Mouse (Mus musculus) thymus, adult 2 months (tissue): Measurements from ENCODE around the gene Stx8. TPM values are rescaled to one million over a fixed set of nuclear protein-coding genes. Genes with fewer than 3 reads are reported as not detected.

Source experiments
- DNase-seq: peaks from one replicate; pipeline ENCODE4 v3.0.0; 2021
- H3K27ac ChIP-seq: fragments of 200-500 bp; 2 replicates; pipeline ENCODE4 v1.5.1; 2012; ENCODE audit warnings: low read length, control low read depth; ENCODE audit not compliant: control insufficient read depth, insufficient read depth
- H3K27me3 ChIP-seq: fragments of 200-500 bp; 2 replicates; pipeline ENCODE4 v1.6.1; 2012; ENCODE audit warnings: mild to moderate bottlenecking, low read length, moderate library complexity, mixed read lengths; ENCODE audit not compliant: control insufficient read depth, insufficient read depth
- H3K36me3 ChIP-seq: fragments of 200-500 bp; 2 replicates; pipeline ENCODE4 v1.6.1; 2012; ENCODE audit warnings: mild to moderate bottlenecking, low read length, moderate library complexity; ENCODE audit not compliant: control insufficient read depth, insufficient read depth
- H3K4me1 ChIP-seq: fragments of 200-500 bp; replicated peaks from 2 replicates; pipeline ENCODE4 v1.6.1; 2012; ENCODE audit warnings: low read length; ENCODE audit not compliant: control insufficient read depth, insufficient read depth
- H3K4me3 ChIP-seq: fragments of 200-500 bp; 2 replicates; pipeline ENCODE4 v1.5.1; 2012; ENCODE audit warnings: mild to moderate bottlenecking, low read length, control low read depth, moderate library complexity; ENCODE audit not compliant: control insufficient read depth, insufficient read depth
- CTCF ChIP-seq: fragments of 200-500 bp; IDR thresholded peaks from 2 replicates; pipeline ENCODE4 v1.5.1; 2012; ENCODE audit warnings: mild to moderate bottlenecking, control low read depth, low read length, moderate library complexity, borderline replicate concordance; ENCODE audit not compliant: control insufficient read depth, poor library complexity, insufficient read depth; ENCODE audit errors: extremely low read depth
- POLR2A ChIP-seq: fragments of 200-500 bp; IDR thresholded peaks from 2 replicates; pipeline ENCODE4 v1.6.1; 2012; ENCODE audit warnings: mild to moderate bottlenecking, low read length, control low read depth, moderate library complexity; ENCODE audit not compliant: control insufficient read depth, poor library complexity, insufficient read depth; ENCODE audit errors: extremely low read depth
- WGBS: fragments of 180-500 bp; shearing (Covaris S2); methylation state at CpG from one replicate; pipeline ENCODE4 v1.1.7; 2018; 5-methylcytosine and 5-hydroxymethylcytosine counted together
- polyA plus RNA-seq: library from polyadenylated mRNA; depleted of rRNA; stranded (reverse); fragments of >200 nt; gene quantifications from 2 replicates; pipeline ENCODE4 v1.2.3, GENCODE M21; 2012

Stx8 gene
- polyA plus RNA-seq, 1 experiment: 8.2 TPM

GRCm38 (mm10) chr11:68172648-68173045 lies 206.7 kb downstream of the Stx8 start:
- 91% methylated on average over 4 of the region's 4 CpGs for WGBS
- H3K27ac ChIP-seq: peak overlapping the region; percentile 27; the same call in 1 of the 2 replicates
- no peaks in the 10 kb centered on the region for H3K27me3 ChIP-seq
- DNase-seq: no peak
- no peaks in the 10 kb centered on the region for H3K36me3 ChIP-seq
- H3K4me1 ChIP-seq: peaks cover 31% of the 10 kb centered on the region
- TF ChIP-seq CTCF: no peak
- no peak for TF ChIP-seq POLR2A
- no peak overlapping the region for H3K4me3 ChIP-seq

DNA sequence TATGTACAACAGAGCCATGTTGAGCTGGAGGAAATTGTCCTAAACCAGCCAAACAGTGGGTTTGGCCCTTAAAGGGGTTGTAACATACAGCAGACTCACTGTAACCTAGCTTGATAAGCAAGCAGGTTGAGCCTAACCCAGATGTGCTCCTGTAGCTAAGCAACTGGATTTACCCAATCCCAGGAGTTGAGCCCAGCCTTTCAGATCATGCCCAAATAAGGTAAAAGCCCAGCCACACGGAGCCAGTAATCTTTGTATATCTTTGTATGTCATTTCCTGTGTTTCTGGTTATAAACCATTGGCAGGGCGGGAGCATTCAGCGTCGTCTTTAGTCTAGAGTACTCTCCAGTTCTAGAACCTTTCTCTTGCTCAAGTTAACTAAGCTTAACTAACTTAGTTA lies 210.6 kb downstream of the Stx8 start:
- no peaks in the 10 kb centered on the region for H3K36me3 ChIP-seq
- 56% methylated on average over 4 of the region's 4 CpGs for WGBS
- H3K27ac ChIP-seq: no peak overlapping the region
- no peak overlapping the region for H3K4me3 ChIP-seq
- H3K27me3 ChIP-seq: no peaks in the 10 kb centered on the region
- peaks cover 24% of the 10 kb centered on the region for H3K4me1 ChIP-seq
- no peak for DNase-seq
- TF ChIP-seq CTCF (no peak), POLR2A (no peak)

DNA sequence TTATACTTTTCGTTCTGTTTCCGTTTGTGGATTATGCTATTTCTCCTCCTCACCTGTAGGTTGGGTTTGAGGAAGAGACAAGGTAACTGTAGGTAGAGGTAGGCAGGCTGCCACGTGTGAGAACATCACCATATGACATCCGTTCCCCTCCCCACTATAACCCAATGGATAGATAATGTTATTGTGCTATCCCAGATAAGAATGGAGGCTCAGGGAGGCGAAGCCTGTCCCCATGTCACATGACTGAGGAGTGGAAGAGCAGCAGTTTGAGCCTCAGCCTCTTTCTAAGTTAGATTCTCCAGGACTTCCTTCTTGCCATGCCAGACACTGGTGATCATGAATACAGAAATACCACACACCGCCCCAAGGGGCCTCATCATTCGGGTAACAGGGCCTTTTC lies 211.4 kb downstream of the Stx8 start:
- 89% methylated on average over 7 of the region's 7 CpGs for WGBS
- no peak for DNase-seq
- H3K36me3 ChIP-seq: no peaks in the 10 kb centered on the region
- H3K4me3 ChIP-seq: no peak overlapping the region
- TF ChIP-seq POLR2A: no peak
- TF ChIP-seq CTCF: no peak
- peaks cover 18% of the 10 kb centered on the region for H3K4me1 ChIP-seq
- H3K27me3 ChIP-seq: no peaks in the 10 kb centered on the region
- H3K27ac ChIP-seq: no peak overlapping the region

GRCm38 (mm10) chr11:68185647-68186046 lies 219.7 kb downstream of the Stx8 start:
- 98% methylated on average over 3 of the region's 3 CpGs for WGBS
- no peak for TF ChIP-seq POLR2A
- Histone ChIP-seq H3K4me1 (peaks cover 26% of the 10 kb centered on the region), H3K27me3 (no peaks in the 10 kb centered on the region), H3K4me3 (no peak overlapping the region), H3K36me3 (no peaks in the 10 kb centered on the region), H3K27ac (no peak overlapping the region)
- no peak for DNase-seq

- TF ChIP-seq POLR2A (no peak), CTCF (no peak)
- no peaks in the 10 kb centered on the region for H3K27me3 ChIP-seq
- H3K4me1 ChIP-seq: peaks cover 29% of the 10 kb centered on the region
- no peak overlapping the region for H3K4me3 ChIP-seq
- WGBS: 95% methylated on average over 8 of the region's 8 CpGs
- H3K36me3 ChIP-seq: no peaks in the 10 kb centered on the region
- no peak overlapping the region for H3K27ac ChIP-seq
- no peak for DNase-seq
These were observed 221.2 kb downstream of the Stx8 start for GRCm38 (mm10) chr11:68187242-68187641.

- Histone ChIP-seq H3K4me1 (peaks cover 36% of the 10 kb centered on the region), H3K27ac (no peak overlapping the region), H3K36me3 (no peaks in the 10 kb centered on the region), H3K4me3 (no peak overlapping the region), H3K27me3 (no peaks in the 10 kb centered on the region)
- no peak for DNase-seq
- WGBS: 77% methylated on average over 12 of the region's 12 CpGs
- TF ChIP-seq POLR2A: no peak
- TF ChIP-seq CTCF: no peak
These were observed 222.8 kb downstream of the Stx8 start for GRCm38 (mm10) chr11:68188695-68189201.

GRCm38 (mm10) chr11:68190849-68191248 lies 224.9 kb downstream of the Stx8 start:
- TF ChIP-seq POLR2A (no peak), CTCF (no peak)
- no peaks in the 10 kb centered on the region for H3K27me3 ChIP-seq
- peaks cover 50% of the 10 kb centered on the region for H3K4me1 ChIP-seq
- no peaks in the 10 kb centered on the region for H3K36me3 ChIP-seq
- no peak overlapping the region for H3K4me3 ChIP-seq
- no peak overlapping the region for H3K27ac ChIP-seq
- 83% methylated on average over 5 of the region's 5 CpGs for WGBS
- DNase-seq: no peak
